ENCODE assay signal across 16 mouse cellular contexts in genomic region chr13:105051432-105051831, GRCm38 (mm10). TPM values are rescaled to one million over a fixed set of nuclear protein-coding genes. Genes with fewer than 3 reads are reported as not detected.
DNase-seq lines count a peak whose midpoint lies in the region; ATAC-seq lines count a peak whose summit lies in the region.
"Had no signal": no experiment of that assay in that cellular context is flagged by ENCODE, and none has a peak within 500 bp of the region (broad histone marks: within the 10 kb centered on the region; RNA-seq: fewer than 3 reads in every experiment).

No protein-coding gene starts in this region.

- no peak for ATAC-seq in hindbrain, embryonic 14.5 days (ENCODE audit: low FRiP score)

- H3K9ac ChIP-seq in hindbrain, embryonic 14.5 days, result no peak overlapping the region
- H3K9ac ChIP-seq: embryonic facial prominence, embryonic 15.5 days; liver, embryonic 15.5 days had no signal

- peaks cover 6% of the 10 kb centered on the region; the same call in 1 of the 2 replicates for H3K27me3 ChIP-seq in hindbrain, embryonic 14.5 days (ENCODE audit: control insufficient read depth, insufficient read depth, low read length)
- H3K27me3 ChIP-seq in hindbrain, embryonic 10.5 days (ENCODE audit: insufficient read depth, poor library complexity, severe bottlenecking), result peaks cover 30% of the 10 kb centered on the region

- H3K36me3 ChIP-seq in hindbrain, embryonic 14.5 days (replicated peaks; ENCODE audit: control insufficient read depth, insufficient read depth), result no peaks in the 10 kb centered on the region
- no peaks in the 10 kb centered on the region for H3K36me3 ChIP-seq in hindbrain, embryonic 10.5 days
- H3K36me3 ChIP-seq: embryonic facial prominence, embryonic 15.5 days; liver, embryonic 15.5 days had no signal

- no peaks in the 10 kb centered on the region for H3K9me3 ChIP-seq in hindbrain, embryonic 14.5 days (ENCODE audit: control insufficient read depth, low read length)
- no peaks in the 10 kb centered on the region for H3K9me3 ChIP-seq in hindbrain, embryonic 10.5 days
- H3K9me3 ChIP-seq: embryonic facial prominence, embryonic 15.5 days; liver, embryonic 15.5 days had no signal

- intact Hi-C loops in left cerebral cortex, postnatal 14 days (cut with DNase I), result loop anchor here (5.0 kb wide), 3 partner anchors 89 to 171 kb away; no protein-coding TSS in a partner anchor

- H3K4me1 ChIP-seq in hindbrain, embryonic 14.5 days (replicated peaks; ENCODE audit: control insufficient read depth, insufficient read depth, low read length), result peaks cover 19% of the 10 kb centered on the region
- peaks cover 15% of the 10 kb centered on the region for H3K4me1 ChIP-seq in hindbrain, embryonic 10.5 days (replicated peaks)
- H3K4me1 ChIP-seq: liver, embryonic 15.5 days had no signal

- H3K4me2 ChIP-seq in hindbrain, embryonic 14.5 days (replicated peaks), result peak overlapping the region; percentile 25
- H3K4me2 ChIP-seq: embryonic facial prominence, embryonic 15.5 days; liver, embryonic 15.5 days had no signal

- peak; percentile 34 to 39 for DNase-seq in cerebellum, postnatal 10 days
- DNase-seq in cerebellum, adult 8-10 months, result no peak
- no peak for DNase-seq in hindbrain, embryonic 14.5 days (ENCODE audit: low spot score)
- no peak for DNase-seq in hindbrain, embryonic 10.5 days (ENCODE audit: low spot score)
- DNase-seq in left cerebral cortex, postnatal 14 days (ENCODE audit: low spot score in 2 of 2), result peak; percentile 41 to 62
- DNase-seq in left cerebral cortex, adult 8-10 months (ENCODE audit: low spot score in 2 of 2), result no peak
- peak; percentile 18 for DNase-seq in heart, postnatal 4 days
- DNase-seq in ovary, postnatal 36 days (ENCODE audit: low spot score), result no peak
- DNase-seq: cerebellum, adult 9-11 months; kidney, adult 2 months had no signal

- WGBS in hindbrain, embryonic 14.5 days, result 55% methylated on average over 6 of the region's 6 CpGs
- WGBS in hindbrain, embryonic 10.5 days, result 49% methylated on average over 6 of the region's 6 CpGs

- no peak overlapping the region for H3K4me3 ChIP-seq in hindbrain, embryonic 14.5 days (replicated peaks; ENCODE audit: low read length)
- no peak overlapping the region for H3K4me3 ChIP-seq in hindbrain, embryonic 10.5 days
- H3K4me3 ChIP-seq: embryonic facial prominence, embryonic 15.5 days; liver, embryonic 15.5 days had no signal

- no peak overlapping the region for H3K27ac ChIP-seq in hindbrain, embryonic 14.5 days
- no peak overlapping the region for H3K27ac ChIP-seq in hindbrain, embryonic 10.5 days
- H3K27ac ChIP-seq: embryonic facial prominence, embryonic 15.5 days; liver, embryonic 15.5 days; macrophage had no signal

RNA-seq across cellular contexts. Expression of gene Rgs7bp, which starts 3.3 kb away (rescaled TPM):
- 7.0 and 8.2 TPM in 2 replicates for polyA plus RNA-seq in hindbrain, embryonic 14.5 days (2014; fragmentation: Nextera tagmentation; extraction: Ambion mirVana)
- 0.66 and 1.0 TPM in 2 replicates for polyA plus RNA-seq in hindbrain, embryonic 10.5 days (2016; fragmentation: Nextera tagmentation; extraction: Ambion mirVana)
- 100 to 1,000 TPM; 133 to 138 TPM for total RNA-seq in left cerebral cortex, postnatal 14 days (2021)
- 100 to 1,000 TPM; 143 to 176 (median 159) TPM for total RNA-seq in left cerebral cortex, adult 8-10 months (2022)
- 1 to 10 TPM; 6.7 to 7.6 TPM for total RNA-seq in heart, postnatal 4 days (2021)

RNA-seq across cellular contexts. Expression of gene 4933425L06Rik, which starts 30.5 kb away (rescaled TPM):
- 0.09 TPM in 1 of 2 replicates, not detected in the other for polyA plus RNA-seq in hindbrain, embryonic 14.5 days (2014; fragmentation: Nextera tagmentation; extraction: Ambion mirVana)
- polyA plus RNA-seq in hindbrain, embryonic 10.5 days (2016; fragmentation: Nextera tagmentation; extraction: Ambion mirVana), result not detected in 2 replicates
- total RNA-seq in left cerebral cortex, postnatal 14 days (2021), result not detected
- total RNA-seq in left cerebral cortex, adult 8-10 months (2022), result not detected
- not detected for total RNA-seq in heart, postnatal 4 days (2021)
- total RNA-seq: adrenal gland, postnatal 4 days; gastrocnemius, postnatal 4 days had no signal
- polyA plus RNA-seq: embryonic facial prominence, embryonic 15.5 days; frontal cortex, adult 2 months; kidney, adult 2 months; liver, embryonic 15.5 days; macrophage had no signal

Comparison
In these comparisons a context has a peak if more than half of its experiments do, and no peak if none do; other contexts are left out.
1. DNase-seq: peak in cerebellum, postnatal 10 days (2 of 2), left cerebral cortex, postnatal 14 days (2 of 2) and heart, postnatal 4 days (single experiment); none in cerebellum, adult 8-10 months (single experiment), hindbrain, embryonic 14.5 days (single experiment), hindbrain, embryonic 10.5 days (single experiment), left cerebral cortex, adult 8-10 months (0 of 2) and ovary, postnatal 36 days (single experiment).
2. RNA of gene Rgs7bp, which starts 3.3 kb away (total RNA-seq): 143 to 176 TPM in left cerebral cortex, adult 8-10 months and 133 to 138 TPM in left cerebral cortex, postnatal 14 days; 6.7 to 7.6 TPM in heart, postnatal 4 days; every median in the first group is over 10 times any median in the second.